Comparison of ENCODE assay signal across 22 mouse cellular contexts in the genomic region with DNA sequence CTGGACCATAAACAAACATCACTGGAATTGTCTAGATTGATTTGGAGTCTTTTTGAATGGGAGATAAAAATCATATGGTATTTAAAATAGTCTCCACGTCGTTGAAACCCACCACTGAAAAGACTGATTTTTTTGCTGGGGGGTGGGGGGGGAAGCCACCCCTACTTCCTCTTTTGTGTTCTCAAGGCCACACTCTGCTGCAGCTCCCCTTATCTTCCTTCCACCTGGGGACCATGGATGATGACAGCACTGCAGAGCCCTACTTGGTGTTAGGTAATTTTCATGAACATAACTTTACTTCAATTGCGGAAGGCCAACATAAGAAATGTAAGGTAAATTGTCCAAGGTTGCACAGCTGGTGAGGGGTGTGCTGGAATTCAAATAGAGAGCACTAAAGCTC.
"Had no signal": no experiment of that assay in that cellular context is flagged by ENCODE, and none has a peak within 500 bp of the region (broad histone marks: within the 10 kb centered on the region; RNA-seq: fewer than 3 reads in every experiment).

No protein-coding gene starts in this region.

- H3K27me3 ChIP-seq: kidney, embryonic 15.5 days; limb, embryonic 12.5 days; limb, embryonic 15.5 days; megakaryocyte, embryonic 14.5 days; midbrain, embryonic 13.5 days had no signal

- H3K36me3 ChIP-seq: kidney, embryonic 15.5 days; limb, embryonic 12.5 days; limb, embryonic 15.5 days; midbrain, embryonic 10.5 days; midbrain, embryonic 13.5 days had no signal

- H3K27ac ChIP-seq: kidney, embryonic 15.5 days; limb, embryonic 12.5 days; limb, embryonic 15.5 days; liver, embryonic 14.5 days; macrophage; midbrain, embryonic 10.5 days; midbrain, embryonic 13.5 days; stomach, postnatal 0 days had no signal

- H3K4me2 ChIP-seq: kidney, embryonic 15.5 days; limb, embryonic 12.5 days; limb, embryonic 15.5 days; liver, embryonic 11.5 days; lung, embryonic 14.5 days; midbrain, embryonic 13.5 days had no signal

- H3K9me3 ChIP-seq: kidney, embryonic 15.5 days; limb, embryonic 12.5 days; limb, embryonic 15.5 days; megakaryocyte, embryonic 14.5 days; midbrain, embryonic 10.5 days; midbrain, embryonic 13.5 days had no signal

- H3K4me3 ChIP-seq: kidney, embryonic 15.5 days; limb, embryonic 12.5 days; limb, embryonic 15.5 days; megakaryocyte, embryonic 14.5 days; midbrain, embryonic 10.5 days; midbrain, embryonic 13.5 days had no signal

- ATAC-seq: liver, postnatal 0 days; lung, postnatal 0 days; midbrain, embryonic 13.5 days had no signal

- H3K4me1 ChIP-seq: kidney, embryonic 15.5 days; limb, embryonic 12.5 days; megakaryocyte, embryonic 14.5 days; midbrain, embryonic 10.5 days; midbrain, embryonic 13.5 days had no signal

- H3K9ac ChIP-seq: kidney, embryonic 15.5 days; limb, embryonic 12.5 days; limb, embryonic 15.5 days; liver, embryonic 14.5 days; liver, postnatal 0 days; lung, embryonic 14.5 days; midbrain, embryonic 13.5 days had no signal

- DNase-seq: kidney, adult 11 months; kidney, adult 8-10 months; kidney, postnatal 14 days; kidney, postnatal 4 days; left cerebral cortex, postnatal 4 days; liver, postnatal 0 days; lung, embryonic 14.5 days; retina, postnatal 1 day; right cerebral cortex, postnatal 25 days; thymus, adult 2 months; thymus, postnatal 14 days had no signal
